Mouse (Mus musculus): ENCODE data around the gene Fkbp1b.

GRCm38 (mm10) chr12:4875623-4876022, 34.2 kb upstream of the Fkbp1b start:
- no peak for TF ChIP-seq POLR2A (IDR thresholded peaks at IDR 0.05; ENCODE audit: control insufficient read depth, low read depth, low read length)
- no peak for TF ChIP-seq CTCF (IDR thresholded peaks at IDR 0.05; ENCODE audit: control insufficient read depth, insufficient read depth, insufficient replicate concordance, low read depth, low read length)
